17 mouse cellular contexts compared by ENCODE assay signal in genomic region chr1:165791411-165791810, GRCm38 (mm10). TPM values are rescaled to one million over a fixed set of nuclear protein-coding genes. Genes with fewer than 3 reads are reported as not detected.
"Had no signal": no experiment of that assay in that cellular context is flagged by ENCODE, and none has a peak within 500 bp of the region (broad histone marks: within the 10 kb centered on the region; RNA-seq: fewer than 3 reads in every experiment).

No protein-coding gene starts in this region.

- DNase-seq: liver, embryonic 13.5 days; liver, postnatal 0 days; lung, adult 2 months; lung, postnatal 10 days; lung, postnatal 4 days; midbrain, embryonic 14.5 days; right cerebral cortex, postnatal 14 days; thymus, postnatal 14 days; thymus, postnatal 36 days had no signal

- H3K27ac ChIP-seq: liver, embryonic 13.5 days; liver, embryonic 15.5 days; lung, embryonic 15.5 days; midbrain, embryonic 10.5 days; midbrain, embryonic 12.5 days; neural tube, embryonic 12.5 days; stomach, embryonic 15.5 days; stomach, postnatal 0 days had no signal

- H3K4me1 ChIP-seq: liver, embryonic 15.5 days; midbrain, embryonic 12.5 days; stomach, embryonic 15.5 days had no signal

- H3K36me3 ChIP-seq: liver, embryonic 13.5 days; liver, embryonic 15.5 days; lung, embryonic 15.5 days; midbrain, embryonic 10.5 days; midbrain, embryonic 12.5 days; neural tube, embryonic 12.5 days; stomach, embryonic 15.5 days had no signal

- H3K4me3 ChIP-seq: liver, embryonic 13.5 days; liver, embryonic 15.5 days; lung, embryonic 15.5 days; midbrain, embryonic 10.5 days; midbrain, embryonic 12.5 days; myocyte; neural tube, embryonic 12.5 days; stomach, embryonic 15.5 days had no signal

- H3K27me3 ChIP-seq: liver, embryonic 13.5 days; liver, embryonic 15.5 days; stomach, embryonic 15.5 days had no signal

RNA-seq across cellular contexts. Expression of gene Cd247, which starts 2.9 kb away (rescaled TPM):
- polyA plus RNA-seq: myocyte had no signal
